Mouse (Mus musculus): ENCODE measurements around the gene Hoxa7. TPM values are rescaled to one million over a fixed set of nuclear protein-coding genes. Genes with fewer than 3 reads are reported as not detected.

Gene Hoxa7
- total RNA-seq, 2 experiments from 2014 or later = not detected

GRCm38 (mm10) chr6:52253511-52254500 is 32.2 kb upstream of the Hoxa7 start:
- no peak for DNase-seq (ENCODE audit: low spot score in 2 of 2)

- no peak for DNase-seq (ENCODE audit: low spot score in 2 of 2)
Observed at GRCm38 (mm10) chr6:52252775-52253376, 31.2 kb upstream of the Hoxa7 start.

- DNase-seq (ENCODE audit: low spot score in 2 of 2) = no peak
Observed at GRCm38 (mm10) chr6:52252016-52252774, 30.5 kb upstream of the Hoxa7 start.

- no peak for DNase-seq (ENCODE audit: low spot score in 2 of 2)
Observed at GRCm38 (mm10) chr6:52251177-52251879, 29.7 kb upstream of the Hoxa7 start.

- DNase-seq (ENCODE audit: low spot score in 2 of 2) = no peak
Observed at GRCm38 (mm10) chr6:52249826-52250225, 28.2 kb upstream of the Hoxa7 start.

GRCm38 (mm10) chr6:52249415-52249738 is 27.7 kb upstream of the Hoxa7 start:
- no peak for DNase-seq (ENCODE audit: low spot score in 2 of 2)

GRCm38 (mm10) chr6:52248638-52249414 is 27.2 kb upstream of the Hoxa7 start:
- no peak for DNase-seq (ENCODE audit: low spot score in 2 of 2)

- no peak for DNase-seq (ENCODE audit: low spot score in 2 of 2)
Observed at GRCm38 (mm10) chr6:52247766-52248637, 26.3 kb upstream of the Hoxa7 start.

- DNase-seq (ENCODE audit: low spot score in 2 of 2) = no peak
Observed at GRCm38 (mm10) chr6:52246916-52247315, 25.3 kb upstream of the Hoxa7 start.

GRCm38 (mm10) chr6:52246403-52246803 is 24.7 kb upstream of the Hoxa7 start:
- no peak for DNase-seq (ENCODE audit: low spot score in 2 of 2)

GRCm38 (mm10) chr6:52245757-52246142 is 24.1 kb upstream of the Hoxa7 start, which contains the start of gene Hoxa11:
Hoxa11 (minus strand) TSS chr6:52245810.
- no peak for DNase-seq (ENCODE audit: low spot score in 2 of 2)

GRCm38 (mm10) chr6:52245040-52245756 is 23.5 kb upstream of the Hoxa7 start:
- no peak for DNase-seq (ENCODE audit: low spot score in 2 of 2)

- DNase-seq (ENCODE audit: low spot score in 2 of 2) = no peak
Observed at GRCm38 (mm10) chr6:52244471-52245039, 22.9 kb upstream of the Hoxa7 start.

GRCm38 (mm10) chr6:52243681-52244121 is 22.0 kb upstream of the Hoxa7 start:
- DNase-seq (ENCODE audit: low spot score in 2 of 2) = no peak

- DNase-seq (ENCODE audit: low spot score in 2 of 2) = no peak
Observed at GRCm38 (mm10) chr6:52242801-52243332, 21.2 kb upstream of the Hoxa7 start.

GRCm38 (mm10) chr6:52241001-52241621 is 19.5 kb upstream of the Hoxa7 start:
- DNase-seq (ENCODE audit: low spot score in 2 of 2) = no peak

- DNase-seq (ENCODE audit: low spot score in 2 of 2) = peak in 1 of 2 experiments; percentile 58
Observed at GRCm38 (mm10) chr6:52240389-52241000, 18.8 kb upstream of the Hoxa7 start, which contains the start of gene Hoxa10. Hoxa10 (minus strand) TSS chr6:52240854.

Measured in left cerebral cortex, adult 18-20 months (tissue).